Mouse (Mus musculus) bone marrow macrophage, adult 2 months (primary cell): ENCODE results near the gene Noxred1.

Experiments used
- CTCF ChIP-seq: IDR thresholded peaks from 2 replicates; pipeline ENCODE4 v1.5.1; 2012; ENCODE audit warnings: low read depth, mild to moderate bottlenecking, low read length, moderate library complexity
- POLR2A ChIP-seq: IDR thresholded peaks from 2 replicates; pipeline ENCODE4 v1.6.1; 2012; ENCODE audit warnings: mild to moderate bottlenecking, low read depth, low read length, borderline replicate concordance

- TF ChIP-seq POLR2A (no peak), CTCF (no peak)
These were observed 40.8 kb upstream of the Noxred1 start for GRCm38 (mm10) chr12:87279350-87279749.
